Mouse (Mus musculus) adrenal gland (tissue): ENCODE measurements at regions not wholly inside any gene's neighbourhood (a gene's known extent, or its start where the extent isn't known, plus 50 kb on each side); places are given as distances from the start of the nearest gene placed in this dataset.

ENCODE experiments used
- intact Hi-C: fragments of 180-260 bp; cut with DNase I; formaldehyde crosslinking; loops from one replicate; pipeline ENCODE4 v1.15.1; 2025

DNA sequence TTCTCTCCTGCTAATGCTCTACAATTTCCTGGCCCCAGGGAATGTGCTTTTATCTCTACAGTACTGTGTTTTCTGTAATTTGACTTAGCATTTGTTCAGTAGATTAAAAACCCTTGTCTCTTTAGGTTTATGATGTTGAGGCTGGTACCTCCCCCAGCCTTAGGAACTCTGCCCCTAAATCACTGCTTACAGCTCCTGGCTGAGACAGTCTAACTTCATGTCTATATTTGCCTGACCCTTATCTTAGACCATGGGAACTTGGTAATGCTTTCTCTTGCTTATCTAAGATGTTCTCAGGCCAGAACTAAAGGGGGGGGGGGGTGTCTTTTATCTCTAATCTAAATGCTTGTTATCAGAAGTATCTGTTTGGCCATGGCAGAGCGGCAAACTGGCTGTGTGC, 160.1 kb upstream of the Mmadhc start:
- intact Hi-C loops, result no loop called here

DNA sequence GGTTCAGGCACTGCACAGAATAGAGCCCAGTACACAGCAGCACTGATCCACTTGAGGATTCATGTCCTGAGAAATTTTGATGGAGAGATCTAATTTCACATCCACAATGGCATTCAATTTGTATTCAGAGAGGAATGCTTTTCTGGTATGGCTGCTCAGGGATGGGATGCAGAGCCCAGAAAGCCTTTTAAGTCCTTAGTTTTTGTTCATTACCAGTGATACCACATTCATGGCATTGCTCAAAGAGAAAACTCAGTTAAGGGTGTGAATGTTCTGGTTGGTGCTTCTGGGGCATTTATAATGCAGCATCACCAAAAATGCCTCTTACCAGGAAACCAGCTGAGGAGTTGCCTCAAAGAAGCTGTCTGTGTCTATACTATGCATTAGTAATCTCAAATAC, 151.5 kb upstream of the Mmadhc start:
- intact Hi-C loops, result no loop called here

DNA sequence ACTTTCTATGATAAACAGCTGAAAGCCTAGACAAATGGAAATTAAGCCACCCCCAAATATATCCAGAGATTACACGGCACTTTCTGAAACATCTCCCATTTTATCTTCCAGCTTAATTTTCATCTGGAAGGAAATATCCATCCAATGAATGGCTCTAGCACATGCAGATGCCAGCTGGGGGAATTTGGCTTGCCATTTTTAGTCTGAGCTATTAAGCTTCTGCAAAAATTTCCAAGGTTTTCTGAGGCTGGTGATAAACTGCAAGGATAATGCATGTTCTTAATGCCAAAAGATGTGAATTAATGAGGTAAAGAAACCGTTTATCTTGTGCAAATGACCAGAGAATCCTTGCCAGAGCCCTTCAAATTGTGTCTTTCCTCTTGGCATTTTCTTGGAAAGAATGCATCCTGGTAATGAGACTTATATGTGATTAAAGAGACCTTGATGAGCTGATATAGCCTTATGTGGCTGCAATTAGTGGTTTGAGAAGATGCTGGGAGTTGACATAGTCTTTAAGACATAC, 149.4 kb upstream of the Mmadhc start:
- intact Hi-C loops, result no loop called here

DNA sequence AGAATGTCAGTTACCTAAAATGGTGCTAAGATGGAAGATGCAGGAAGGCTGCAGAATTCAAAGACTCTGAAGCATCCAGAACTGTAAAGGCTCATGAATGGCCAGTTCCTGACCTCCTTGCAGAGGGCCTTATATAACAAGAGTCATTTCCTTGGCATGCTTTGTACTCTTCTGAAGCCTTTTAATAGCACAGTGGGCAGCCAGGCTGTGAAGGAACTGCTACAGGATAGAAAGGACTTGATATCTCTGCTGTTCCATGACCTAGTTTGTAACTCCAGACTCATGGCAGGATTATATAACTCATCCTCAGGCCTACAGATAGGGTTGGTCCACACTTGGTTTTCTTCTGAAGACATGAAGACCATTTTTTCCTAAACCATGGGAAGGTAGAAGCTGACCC, 143.7 kb upstream of the Mmadhc start:
- intact Hi-C loops, result no loop called here

DNA sequence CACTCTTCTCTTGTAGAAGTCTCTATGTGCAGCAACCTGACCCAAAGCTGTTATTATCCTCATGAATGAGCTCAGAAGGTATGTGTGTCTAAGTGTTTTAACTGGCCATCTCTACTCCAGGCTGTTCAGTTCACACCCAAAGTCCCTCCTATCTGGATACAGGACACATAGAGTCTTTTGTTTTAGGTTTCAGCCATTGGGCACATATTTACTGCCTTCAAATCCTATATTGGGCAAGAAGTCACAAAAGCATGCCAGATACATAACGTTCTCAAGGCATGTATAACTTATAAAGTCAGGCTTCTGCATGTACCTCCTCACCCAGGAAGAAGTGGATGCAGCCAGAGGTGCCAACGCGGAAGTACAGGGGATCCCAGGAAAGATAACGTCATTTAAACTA, 136.6 kb upstream of the Mmadhc start:
- intact Hi-C loops, result no loop called here

DNA sequence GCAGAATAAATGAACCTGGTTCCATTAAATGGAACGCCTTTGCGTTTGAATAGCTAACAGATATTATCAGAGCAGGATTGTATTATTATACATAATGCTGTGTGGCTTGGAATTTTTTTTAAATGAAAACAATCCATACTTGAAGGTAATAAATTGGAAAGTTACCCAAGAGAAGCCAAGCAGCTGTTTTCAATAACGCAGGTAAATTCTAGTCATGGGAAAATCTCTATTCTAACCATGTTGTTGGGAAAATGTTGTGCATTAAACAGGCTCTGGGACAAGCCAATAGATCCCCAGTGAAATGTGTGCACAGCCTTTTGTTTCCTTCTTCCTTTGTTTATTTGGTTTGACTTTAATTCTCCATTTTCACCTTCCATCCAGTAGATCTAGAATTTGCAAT, 128.6 kb upstream of the Mmadhc start:
- intact Hi-C loops, result no loop called here

DNA sequence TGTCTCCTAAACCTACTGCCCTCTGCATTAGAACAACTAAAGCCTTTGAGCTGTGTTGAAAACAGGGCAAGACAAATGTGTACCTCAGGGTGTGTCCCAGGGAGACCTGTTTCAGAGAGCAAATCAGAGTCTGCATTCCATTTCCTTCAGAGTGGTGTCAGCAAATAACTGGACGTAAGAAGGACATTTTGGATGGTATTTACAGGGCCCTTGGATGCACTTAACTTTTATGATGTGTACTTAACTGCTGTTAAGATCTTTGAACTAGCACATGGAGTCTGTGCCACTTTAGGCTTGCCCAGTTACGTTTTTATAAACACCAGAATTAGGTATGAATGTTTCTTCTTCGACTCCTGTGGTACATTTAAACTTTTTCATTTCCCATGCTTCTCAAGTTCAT, 123.0 kb upstream of the Mmadhc start:
- intact Hi-C loops, result no loop called here

DNA sequence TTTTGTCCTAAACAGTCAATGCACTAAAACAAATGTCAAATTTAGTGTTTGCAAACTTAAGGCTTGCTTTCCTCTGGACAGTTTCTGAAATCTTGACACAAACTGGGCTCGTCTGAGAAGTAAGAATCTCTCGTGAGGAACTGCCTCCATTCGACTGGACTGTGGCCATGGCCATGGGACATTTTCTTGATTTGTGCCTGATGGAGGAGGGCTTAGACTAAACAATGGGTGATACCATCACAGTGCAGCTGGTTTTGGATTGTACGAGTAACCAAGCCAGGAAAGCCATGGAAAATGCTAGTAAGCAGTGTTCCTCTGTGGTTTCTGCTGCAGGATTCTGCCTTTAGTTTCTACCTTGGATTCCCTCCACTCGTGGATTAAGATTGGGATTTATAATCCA, 121.0 kb upstream of the Mmadhc start:
- intact Hi-C loops, result no loop called here

DNA sequence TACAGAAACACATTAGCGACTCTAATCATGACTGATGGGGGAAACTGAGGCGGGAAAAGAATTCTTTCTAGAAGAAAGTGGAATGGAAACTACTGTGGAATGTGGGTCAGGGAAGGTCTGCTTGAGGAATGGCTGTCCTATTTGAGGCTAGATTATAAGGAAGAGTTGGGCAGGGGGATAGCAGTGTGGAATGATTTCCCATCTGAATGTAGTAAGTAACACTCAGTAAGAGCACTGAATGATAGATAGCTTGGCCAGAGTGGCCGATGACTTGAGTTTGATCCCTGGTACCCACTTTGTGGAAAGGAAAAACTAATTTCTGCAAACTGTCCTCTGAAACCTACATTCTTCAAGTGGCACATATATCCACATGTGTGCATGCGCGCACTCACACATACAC, 120.5 kb upstream of the Mmadhc start:
- intact Hi-C loops, result no loop called here

DNA sequence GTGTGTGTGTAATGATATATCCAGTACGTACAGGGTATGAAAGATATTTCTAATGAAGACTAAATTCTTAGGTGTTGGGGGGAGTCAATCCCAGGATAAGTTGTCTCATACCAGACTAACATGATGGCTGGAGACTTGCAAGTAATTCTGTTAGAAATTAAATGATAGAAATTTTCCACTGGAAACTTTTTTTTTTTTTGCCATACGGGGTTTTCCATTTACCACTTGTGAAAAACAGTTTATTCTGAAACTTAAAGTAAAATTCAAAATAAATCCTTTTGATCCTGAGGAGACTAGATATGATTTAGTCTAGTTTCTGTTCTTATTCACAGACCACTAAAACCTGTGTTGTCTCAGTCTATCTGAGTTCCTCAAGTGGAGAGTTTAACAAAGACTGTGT, 119.5 kb upstream of the Mmadhc start:
- intact Hi-C loops, result no loop called here

DNA sequence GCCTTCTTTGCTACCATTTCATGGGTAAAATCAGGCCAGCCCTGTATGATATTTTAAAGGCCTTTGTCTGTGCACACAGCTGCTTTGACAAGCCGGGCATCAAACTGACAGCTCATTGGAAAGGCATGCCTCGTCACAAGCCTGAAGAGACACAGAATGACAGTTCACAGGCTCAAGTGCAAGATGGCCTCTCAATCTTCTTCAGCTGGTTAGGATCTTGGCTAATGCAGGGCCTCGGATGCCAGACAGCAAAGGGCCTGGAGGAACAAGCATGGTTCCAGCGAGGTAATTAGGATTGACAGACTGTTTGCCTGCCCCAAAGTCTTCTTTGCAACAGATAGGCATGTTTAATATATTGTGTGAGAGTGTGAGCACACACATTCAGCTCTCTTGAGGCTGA, 109.3 kb upstream of the Mmadhc start:
- intact Hi-C loops, result no loop called here

DNA sequence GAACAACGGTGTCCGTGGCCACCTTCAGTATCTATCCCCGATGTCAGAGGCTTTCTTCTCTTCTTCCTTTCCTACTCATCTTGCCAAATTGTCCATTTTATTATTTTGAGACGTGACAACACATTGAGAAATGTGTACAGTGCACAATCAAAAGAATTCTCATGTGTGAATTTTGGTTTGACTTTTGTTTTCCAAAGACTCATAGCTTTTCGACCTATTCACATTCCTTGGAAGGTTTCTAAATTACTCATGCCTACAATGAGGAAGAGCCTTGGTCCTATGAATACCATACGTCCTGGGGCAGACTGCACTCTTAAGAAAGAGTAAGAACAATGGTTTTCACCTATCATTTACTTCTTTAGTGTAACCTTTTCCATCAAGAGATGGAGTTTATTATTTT, 106.5 kb upstream of the Mmadhc start:
- intact Hi-C loops, result no loop called here

DNA sequence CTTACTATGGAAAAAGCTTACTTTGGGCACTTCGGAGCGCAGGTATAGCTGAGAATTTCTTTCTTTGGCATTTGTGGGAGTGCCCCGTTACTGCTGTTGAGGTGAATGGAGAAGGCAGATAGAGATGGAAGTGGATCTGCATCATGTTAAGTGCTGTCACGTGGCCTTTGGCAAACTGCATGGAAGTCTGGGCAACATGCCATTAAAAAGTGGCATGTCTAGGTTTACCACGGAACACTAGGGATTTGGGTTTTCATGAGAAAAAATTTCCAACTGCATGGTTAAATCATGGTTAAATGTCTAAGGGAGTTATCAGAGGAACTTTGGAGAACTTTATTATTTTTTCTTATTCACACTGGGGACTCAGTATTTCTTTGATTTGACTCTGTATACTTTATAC, 102.0 kb upstream of the Mmadhc start:
- intact Hi-C loops, result no loop called here

DNA sequence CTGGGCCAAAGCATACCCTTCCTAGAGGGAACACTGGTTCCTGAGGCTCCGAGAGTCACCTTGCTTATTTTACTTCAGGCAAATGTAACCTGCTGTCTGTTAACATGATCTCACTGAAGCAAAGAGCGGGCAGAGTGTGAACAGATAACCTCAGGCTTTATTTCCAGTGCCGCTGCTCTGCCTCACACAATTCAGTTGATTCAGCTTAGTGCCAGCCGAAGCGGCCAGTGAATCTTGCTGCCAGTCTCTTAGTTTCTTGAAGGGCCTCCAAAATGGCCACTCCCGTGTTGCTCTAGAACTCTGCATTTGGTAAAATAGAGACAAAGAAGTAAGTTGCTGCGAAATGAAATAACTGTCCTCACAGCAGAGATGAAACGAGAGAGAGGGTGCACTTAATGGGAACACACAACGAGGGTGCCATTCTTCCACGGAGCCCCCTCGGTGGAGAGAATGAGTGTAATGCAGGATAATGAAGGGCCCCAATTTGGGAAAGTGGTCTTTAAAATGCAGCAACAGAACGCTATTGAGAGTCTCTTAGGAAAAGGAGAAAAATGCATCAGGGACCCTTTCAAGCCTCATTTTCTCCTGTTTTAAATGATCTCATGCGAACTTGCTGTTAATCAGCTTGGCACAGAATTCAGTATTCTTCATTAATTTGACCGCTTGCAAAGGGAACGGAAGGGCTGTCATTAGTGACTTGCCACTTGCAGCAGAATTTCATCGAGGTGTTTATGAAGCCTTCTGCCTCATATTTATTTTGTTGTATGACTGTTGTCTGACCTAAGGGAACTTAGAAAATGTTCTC, 81.2 kb upstream of the Mmadhc start:
- intact Hi-C loops, result no loop called here

DNA sequence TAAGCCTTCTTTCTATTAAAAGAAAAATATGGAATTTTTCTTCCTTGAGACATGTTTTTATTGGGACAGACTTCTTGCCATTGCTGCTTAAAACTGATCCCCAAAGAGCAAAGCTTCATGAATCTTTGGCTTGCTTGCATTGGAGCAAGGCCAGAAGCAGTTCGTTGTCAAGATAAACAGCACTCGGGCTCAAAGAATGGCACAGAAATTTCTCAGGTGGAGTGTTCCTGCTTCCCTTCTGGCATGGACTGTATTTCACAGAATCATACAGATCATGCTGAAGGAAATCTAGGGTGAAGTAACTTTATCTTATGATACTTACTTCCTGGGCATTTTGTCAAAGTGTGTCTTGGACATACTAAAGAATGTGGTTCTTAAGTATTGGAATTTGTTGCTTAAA, 77.0 kb upstream of the Mmadhc start:
- intact Hi-C loops, result no loop called here

DNA sequence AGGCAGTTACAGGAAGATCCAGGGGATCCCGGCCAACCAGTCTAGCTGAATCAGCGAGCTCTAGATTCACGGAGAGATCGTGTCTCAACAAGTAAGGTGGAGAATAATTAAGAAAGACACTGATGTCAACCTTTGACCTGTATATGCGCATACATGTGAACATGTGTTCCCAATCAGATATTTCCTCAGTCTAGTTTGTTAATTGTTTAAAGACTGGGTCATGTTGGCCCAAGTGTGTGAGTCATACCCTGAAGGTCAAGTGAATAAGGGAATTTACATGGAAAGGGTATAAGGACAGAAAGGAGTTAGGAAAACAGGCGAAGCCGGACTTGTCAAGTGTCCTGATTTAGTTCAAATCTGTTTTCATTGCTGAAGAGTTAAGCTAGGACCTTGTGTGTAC, 76.4 kb upstream of the Mmadhc start:
- intact Hi-C loops, result no loop called here

DNA sequence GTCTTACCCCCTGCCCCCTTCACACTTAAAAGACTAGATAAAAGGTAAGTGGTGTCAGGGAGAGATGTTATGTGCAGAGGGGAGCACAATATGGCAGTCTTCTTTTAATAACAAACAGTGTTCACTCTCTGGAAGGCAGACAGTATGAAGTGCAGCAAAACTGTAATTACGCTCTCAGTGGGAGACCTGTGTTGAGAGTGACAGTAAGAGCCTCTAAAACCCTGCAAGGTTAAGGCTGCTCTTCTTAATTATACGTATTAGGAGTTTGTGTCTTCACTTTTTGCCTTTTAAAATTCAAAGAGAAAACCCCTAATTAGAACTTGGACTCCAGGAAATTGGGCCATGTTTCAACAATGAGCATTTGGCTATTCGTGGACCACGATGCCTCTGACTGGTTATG, 72.2 kb upstream of the Mmadhc start:
- intact Hi-C loops, result no loop called here

DNA sequence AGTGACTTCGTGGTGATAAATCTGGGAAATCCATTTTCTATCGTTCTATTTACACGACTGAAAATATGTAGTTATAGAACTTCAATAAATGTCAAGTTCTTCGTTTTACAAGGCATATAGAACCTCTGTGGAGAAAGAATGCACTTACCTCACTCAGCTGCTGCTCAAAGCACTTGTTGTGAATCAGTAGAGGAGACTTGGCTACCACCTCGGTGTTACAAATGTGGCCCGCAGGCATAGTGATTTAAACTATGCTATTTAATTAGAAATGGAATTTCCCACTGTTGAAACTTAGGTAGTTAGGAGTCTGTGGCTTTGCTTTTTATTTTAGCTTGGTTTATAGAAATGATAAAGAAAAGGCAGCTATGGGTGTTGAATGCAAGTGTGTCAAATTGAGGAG, 71.8 kb upstream of the Mmadhc start:
- intact Hi-C loops, result no loop called here

DNA sequence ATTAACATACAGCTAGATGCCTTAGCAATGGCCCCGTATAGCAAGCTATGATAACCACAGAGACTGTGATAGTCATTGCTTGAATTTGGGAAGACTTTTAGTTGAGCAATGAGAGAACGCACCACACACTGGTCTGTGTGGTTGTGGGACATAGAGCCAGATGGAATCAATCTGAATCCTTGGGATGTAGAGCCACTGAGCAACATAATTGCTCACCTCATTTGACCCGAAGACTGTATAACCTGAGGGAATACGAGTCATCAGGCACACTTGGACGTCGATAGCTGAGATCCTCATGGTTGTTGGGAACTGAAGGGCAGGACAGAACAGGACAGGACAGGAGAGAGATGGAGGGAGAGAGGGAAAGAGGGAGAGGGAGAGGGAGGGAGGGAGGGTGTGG, 68.6 kb upstream of the Mmadhc start:
- intact Hi-C loops, result no loop called here

DNA sequence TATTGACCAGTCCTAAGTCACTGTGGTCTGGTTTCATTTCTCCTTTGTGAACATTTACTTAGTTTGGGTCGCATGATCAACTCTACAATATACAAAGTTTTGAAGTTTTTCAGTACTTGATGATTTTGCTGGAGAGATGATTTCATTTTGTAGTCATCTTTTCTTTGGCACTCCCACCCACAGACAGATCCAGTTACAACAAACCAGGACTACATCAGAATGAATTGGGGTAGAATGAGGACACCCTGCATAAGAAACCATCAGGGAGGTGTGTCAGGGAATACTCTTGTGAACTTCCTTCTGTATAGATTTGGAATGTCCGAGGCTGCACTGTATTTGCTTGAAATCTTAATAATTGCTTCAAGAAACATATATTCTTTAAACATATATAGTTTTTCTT, 59.5 kb upstream of the Mmadhc start:
- intact Hi-C loops, result no loop called here

DNA sequence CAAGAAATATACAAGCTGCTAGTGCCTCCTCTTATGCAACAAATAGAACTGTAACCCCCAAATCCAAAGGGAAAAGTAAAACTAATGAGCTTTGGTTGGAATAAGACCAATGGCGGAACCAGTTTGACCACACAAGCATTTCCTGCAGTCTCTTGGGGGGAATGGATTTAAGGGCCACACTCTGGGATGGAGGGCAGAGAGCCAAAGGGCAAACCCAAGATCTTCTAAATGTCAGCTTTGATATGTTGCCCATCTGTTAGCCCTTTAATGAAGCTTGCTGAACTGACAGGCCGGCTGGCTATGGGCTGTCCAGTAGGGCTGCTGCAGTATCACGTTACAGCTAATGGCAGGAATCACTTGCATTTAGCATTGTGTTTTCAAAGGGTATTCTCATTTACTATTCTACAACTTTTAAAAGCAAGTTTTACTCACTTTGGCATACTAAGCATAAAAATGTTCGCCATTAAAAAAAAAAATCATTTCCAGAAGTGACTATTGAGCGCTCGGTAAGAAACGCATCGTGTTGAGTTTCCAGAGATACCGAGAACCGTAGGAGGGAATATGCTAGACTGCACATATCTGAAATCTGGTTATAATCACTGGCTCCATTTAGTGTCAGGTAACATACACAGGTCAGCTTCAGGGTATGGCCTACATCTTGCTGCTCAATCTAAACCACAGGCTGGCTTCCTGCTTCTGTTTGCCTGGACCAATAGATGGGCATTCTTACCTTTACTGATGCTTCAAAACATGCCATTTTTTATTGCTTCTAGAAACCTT, 51.1 kb upstream of the Mmadhc start:
- intact Hi-C loops, result no loop called here
